Mouse (Mus musculus): ENCODE results near the gene Enthd1.

DNA sequence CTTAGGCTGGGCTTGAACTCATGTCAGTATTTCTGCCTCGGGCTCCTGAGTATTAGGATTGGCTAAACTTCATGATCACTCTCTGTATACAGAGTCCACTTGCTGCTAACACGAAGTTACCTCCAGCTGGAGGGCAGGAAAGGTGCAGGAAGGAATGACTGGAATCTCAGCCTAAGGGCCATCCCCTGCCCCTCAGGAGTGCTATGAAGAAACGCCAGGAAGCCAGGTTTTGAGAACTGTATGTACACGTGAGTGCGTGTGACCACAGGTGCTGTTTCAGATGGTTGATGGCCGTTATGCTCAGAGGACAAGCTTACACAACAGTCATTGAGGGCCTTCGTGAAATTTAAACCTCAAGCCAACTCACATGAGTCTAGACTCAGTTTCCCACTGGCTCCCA lies 4.2 kb upstream of the Enthd1 start:
- TF ChIP-seq POLR2A (IDR thresholded peaks at IDR 0.05; ENCODE audit: insufficient read depth, low read depth, low read length) (no peak), CTCF (IDR thresholded peaks at IDR 0.05; ENCODE audit: insufficient read depth, low read depth, low read length) (no peak)
